Mouse (Mus musculus) CH12.LX (cell line): ENCODE data around the gene Acbd6. TPM values are rescaled to one million over a fixed set of nuclear protein-coding genes. Genes with fewer than 3 reads are reported as not detected.

Experiments used
- DNase-seq: peaks from one replicate; pipeline ENCODE4 v3.0.0-alpha.2; 2013; ENCODE audit errors: extremely low read depth
- H3K27ac ChIP-seq: 2 replicates; pipeline ENCODE4 v1.5.1; 2012; ENCODE audit warnings: low read depth, mild to moderate bottlenecking, control low read depth, moderate library complexity; ENCODE audit not compliant: insufficient read depth
- H3K27me3 ChIP-seq: replicated peaks from 2 replicates; pipeline ENCODE3; 2012; ENCODE audit warnings: inconsistent platforms
- H3K36me3 ChIP-seq, 2 experiments: replicated peaks in 1 of 2; 2 replicates each; pipeline versions ENCODE3 to v1.6.1; 2012; ENCODE audit warnings: inconsistent platforms in 1 of 2, low read length in 1 of 2, mild to moderate bottlenecking in 1 of 2, mixed read lengths in 1 of 2, moderate library complexity in 1 of 2; ENCODE audit not compliant: control insufficient read depth in 1 of 2, insufficient read depth in 1 of 2
- H3K4me1 ChIP-seq, 2 experiments: 2 replicates each; pipeline ENCODE4 v1.6.1; 2012; ENCODE audit warnings: inconsistent platforms in 1 of 2, moderate library complexity in 1 of 2; ENCODE audit not compliant: insufficient read depth in 2 of 2, control insufficient read depth in 1 of 2
- H3K4me2 ChIP-seq: 2 replicates; pipeline ENCODE4 v1.6.1; 2012; ENCODE audit warnings: low read depth, mild to moderate bottlenecking, control low read depth; ENCODE audit not compliant: poor library complexity, insufficient read depth, severe bottlenecking
- H3K4me3 ChIP-seq, 3 experiments: fragments of 150-350 bp in 1 of 3; sonication (generic) in 1 of 3; replicated peaks in 1 of 3; 2 replicates each; pipeline versions ENCODE3 to v1.5.1; 2011 to 2012; ENCODE audit warnings: low read depth in 2 of 3, low read length in 2 of 3, mild to moderate bottlenecking in 2 of 3, moderate library complexity in 2 of 3, control low read depth in 1 of 3, improper control_type of control experiment in 1 of 3, inconsistent platforms in 1 of 3, mixed read lengths in 1 of 3; ENCODE audit not compliant: poor library complexity in 1 of 3
- H3K79me2 ChIP-seq: replicated peaks from 2 replicates; pipeline ENCODE4 v1.6.1; 2012; ENCODE audit warnings: mild to moderate bottlenecking, moderate library complexity; ENCODE audit not compliant: control insufficient read depth, poor library complexity, insufficient read depth, severe bottlenecking; ENCODE audit errors: extremely low read depth
- H3K9ac ChIP-seq: 2 replicates; pipeline ENCODE4 v1.6.1; 2012; ENCODE audit warnings: low read depth, mild to moderate bottlenecking, control low read depth, moderate library complexity; ENCODE audit not compliant: insufficient read depth
- H3K9me3 ChIP-seq: replicated peaks from 2 replicates; pipeline ENCODE3; 2012; ENCODE audit warnings: low read length, inconsistent platforms, mixed read lengths
- BHLHE40 ChIP-seq: IDR thresholded peaks from 2 replicates; pipeline ENCODE4 v1.6.1; 2011; ENCODE audit warnings: mild to moderate bottlenecking, low read depth, low read length, improper control_type of control experiment
- CHD1 ChIP-seq: IDR thresholded peaks from 2 replicates; pipeline ENCODE4 v1.6.1; 2012; ENCODE audit warnings: low read depth, low read length, improper control_type of control experiment, inconsistent platforms
- CHD2 ChIP-seq: IDR thresholded peaks from 2 replicates; pipeline ENCODE4 v1.6.1; 2011; ENCODE audit warnings: low read length, improper control_type of control experiment
- CTCF ChIP-seq, 2 experiments: IDR thresholded peaks in 1 of 2; conservative IDR thresholded peaks in 1 of 2; 2 replicates each; pipeline ENCODE4 v1.5.1; 2011 to 2012; ENCODE audit warnings: low read depth in 2 of 2, low read length in 2 of 2, improper control_type of control experiment in 1 of 2, inconsistent platforms in 1 of 2, mild to moderate bottlenecking in 1 of 2, moderate library complexity in 1 of 2
- E2F4 ChIP-seq: IDR thresholded peaks from 2 replicates; pipeline ENCODE4 v1.6.1; 2011; ENCODE audit warnings: low read depth, low read length, improper control_type of control experiment; ENCODE audit not compliant: insufficient replicate concordance
- ETS1 ChIP-seq: conservative IDR thresholded peaks from 2 replicates; pipeline ENCODE4 v1.6.1; 2012; ENCODE audit warnings: low read depth, mild to moderate bottlenecking, inconsistent platforms, low read length, improper control_type of control experiment, moderate library complexity
- HCFC1 ChIP-seq: IDR thresholded peaks from 2 replicates; pipeline ENCODE4 v1.6.1; 2012; ENCODE audit warnings: low read depth, mild to moderate bottlenecking, inconsistent platforms, low read length, improper control_type of control experiment
- IRF4 ChIP-seq: IDR thresholded peaks from 2 replicates; pipeline ENCODE4 v1.6.1; 2014; ENCODE audit warnings: low read depth, mild to moderate bottlenecking, inconsistent platforms, low read length, improper control_type of control experiment
- KAT2A ChIP-seq: IDR thresholded peaks from 2 replicates; pipeline ENCODE4 v1.6.1; 2012; ENCODE audit warnings: low read length, improper control_type of control experiment, inconsistent platforms; ENCODE audit not compliant: insufficient replicate concordance
- MAFK ChIP-seq: IDR thresholded peaks from 2 replicates; pipeline ENCODE4 v1.6.1; 2011; ENCODE audit warnings: low read length, improper control_type of control experiment; ENCODE audit not compliant: insufficient replicate concordance
- MAX ChIP-seq: IDR thresholded peaks from 2 replicates; pipeline ENCODE4 v1.6.1; 2011; ENCODE audit warnings: low read length, improper control_type of control experiment
- MAZ ChIP-seq: IDR thresholded peaks from 2 replicates; pipeline ENCODE4 v1.6.1; 2012; ENCODE audit warnings: low read depth, mild to moderate bottlenecking, inconsistent platforms, low read length, improper control_type of control experiment, moderate library complexity
- MEF2A ChIP-seq: IDR thresholded peaks from 2 replicates; pipeline ENCODE4 v1.6.1; 2014; ENCODE audit warnings: low read depth, mild to moderate bottlenecking, inconsistent platforms, low read length, improper control_type of control experiment, borderline replicate concordance
- MXI1 ChIP-seq: IDR thresholded peaks from 2 replicates; pipeline ENCODE4 v1.6.1; 2011; ENCODE audit warnings: mild to moderate bottlenecking, low read depth, low read length, improper control_type of control experiment
- MYC ChIP-seq: IDR thresholded peaks from 2 replicates; pipeline ENCODE4 v1.6.1; 2011; ENCODE audit warnings: low read depth, mild to moderate bottlenecking, improper control_type of control experiment, low read length
- NRF1 ChIP-seq: IDR thresholded peaks from 2 replicates; pipeline ENCODE4 v1.6.1; 2014; ENCODE audit warnings: low read depth, mild to moderate bottlenecking, inconsistent platforms, low read length, improper control_type of control experiment, moderate library complexity
- POLR2A ChIP-seq: IDR thresholded peaks from 2 replicates; pipeline ENCODE4 v1.6.1; 2011; ENCODE audit warnings: low read depth, mild to moderate bottlenecking, improper control_type of control experiment, low read length
- RAD21 ChIP-seq: IDR thresholded peaks from 2 replicates; pipeline ENCODE4 v1.6.1; 2011; ENCODE audit warnings: low read depth, mild to moderate bottlenecking, low read length, improper control_type of control experiment, moderate library complexity
- RCOR1 ChIP-seq: conservative IDR thresholded peaks from 2 replicates; pipeline ENCODE4 v1.6.1; 2012; ENCODE audit warnings: low read depth, mild to moderate bottlenecking, inconsistent platforms, low read length, improper control_type of control experiment
- SIN3A ChIP-seq: IDR thresholded peaks from 2 replicates; pipeline ENCODE4 v1.6.1; 2012; ENCODE audit warnings: low read length, improper control_type of control experiment, inconsistent platforms
- SMC3 ChIP-seq: IDR thresholded peaks from 2 replicates; pipeline ENCODE4 v1.6.1; 2011; ENCODE audit warnings: low read depth, low read length, improper control_type of control experiment
- UBTF ChIP-seq: IDR thresholded peaks from 2 replicates; pipeline ENCODE4 v1.6.1; 2012; ENCODE audit warnings: low read depth, mild to moderate bottlenecking, inconsistent platforms, low read length, improper control_type of control experiment, moderate library complexity
- USF1 ChIP-seq: IDR thresholded peaks from 2 replicates; pipeline ENCODE4 v1.6.1; 2014; ENCODE audit warnings: low read depth, mild to moderate bottlenecking, inconsistent platforms, low read length, improper control_type of control experiment
- USF2 ChIP-seq: conservative IDR thresholded peaks from 2 replicates; pipeline ENCODE4 v1.6.1; 2011; ENCODE audit warnings: low read depth, low read length, improper control_type of control experiment
- ZC3H11A ChIP-seq: IDR thresholded peaks from 2 replicates; pipeline ENCODE4 v1.6.1; 2012; ENCODE audit warnings: low read depth, mild to moderate bottlenecking, inconsistent platforms, low read length, improper control_type of control experiment
- ZKSCAN1 ChIP-seq: IDR thresholded peaks from 2 replicates; pipeline ENCODE4 v1.6.1; 2012; ENCODE audit warnings: low read depth, inconsistent platforms, low read length, improper control_type of control experiment, borderline replicate concordance
- ZMIZ1 ChIP-seq: IDR thresholded peaks from 2 replicates; pipeline ENCODE4 v1.6.1; 2012; ENCODE audit warnings: low read depth, mild to moderate bottlenecking, inconsistent platforms, low read length, improper control_type of control experiment
- dilution Hi-C: fragments of 300-500 bp; cut with MboI; formaldehyde crosslinking; loops from 2 replicates; pipeline ENCODE4 v1.14.3; 2020; ENCODE audit warnings: low sequenced_read_pairs; ENCODE audit not compliant: extremely low pct_unique_long_range_greater_than_20kb, extremely low pct_ligation_motif_present
- in situ Hi-C: fragments of 300-500 bp; cut with MboI; formaldehyde crosslinking; loops from 3 replicates; pipeline ENCODE4 v1.14.3; 2019; ENCODE audit warnings: low sequenced_read_pairs, low pct_ligation_motif_present, low pct_unique_long_range_greater_than_20kb, mixed read lengths
- polyA plus RNA-seq: library from polyadenylated mRNA; unstranded; fragments of >175 nt; gene quantifications from 2 replicates; pipeline ENCODE4 v1.2.1, GENCODE M21; 2012; ENCODE audit warnings: low read depth; ENCODE audit not compliant: insufficient read length
- total RNA-seq, 2 experiments: library from RNA; depleted of rRNA; stranded (reverse); fragments of 300-350 nt in 1 of 2; fragments of >200 nt in 1 of 2; gene quantifications; 2 replicates each; pipeline ENCODE4 v1.2.3; 2012 to 2014

Gene Acbd6
- total and polyA plus RNA-seq, 3 experiments, result 51.9 to 97.8 (median 74.4) TPM

DNA sequence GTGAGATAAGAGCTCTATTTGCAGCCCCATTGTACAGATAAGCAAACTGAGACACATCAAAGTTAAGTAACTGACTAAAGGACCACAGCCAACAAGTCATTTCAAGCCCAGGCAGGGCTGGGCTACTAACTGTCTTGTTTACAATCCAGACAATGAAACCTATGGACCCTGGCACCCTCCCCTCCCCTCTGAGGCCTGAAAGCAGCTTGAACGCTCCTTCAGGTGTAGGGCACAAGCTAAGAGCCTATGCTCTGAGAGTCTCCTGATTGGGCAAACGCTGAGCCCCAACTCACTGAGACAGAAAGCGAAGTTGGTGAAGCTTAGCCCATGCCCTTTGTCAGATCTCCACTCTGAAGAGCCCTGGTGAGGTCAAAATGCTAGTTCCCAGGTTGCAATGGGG is 166.4 kb downstream of the Acbd6 start:
- TF ChIP-seq CTCF (conservative IDR thresholded peaks at IDR 0.05 in 1 of 2, IDR thresholded peaks at IDR 0.05 in 1 of 2; ENCODE audit: low read depth in 2 of 2, low read length in 2 of 2) (no peak), HCFC1 (no peak), POLR2A (no peak), MAX (no peak), E2F4 (no peak), ZKSCAN1 (no peak), ZMIZ1 (no peak), SMC3 (no peak), MAFK (no peak), RAD21 (no peak), USF2 (no peak), UBTF (no peak), SIN3A (no peak), USF1 (no peak), NRF1 (no peak), MAZ (no peak), KAT2A (no peak)
- peaks cover 29% of the 10 kb centered on the region for H3K27me3 ChIP-seq
- in situ Hi-C loops, result loop anchor here (25.0 kb wide), 1 partner anchor 137 kb away; no protein-coding TSS in a partner anchor

DNA sequence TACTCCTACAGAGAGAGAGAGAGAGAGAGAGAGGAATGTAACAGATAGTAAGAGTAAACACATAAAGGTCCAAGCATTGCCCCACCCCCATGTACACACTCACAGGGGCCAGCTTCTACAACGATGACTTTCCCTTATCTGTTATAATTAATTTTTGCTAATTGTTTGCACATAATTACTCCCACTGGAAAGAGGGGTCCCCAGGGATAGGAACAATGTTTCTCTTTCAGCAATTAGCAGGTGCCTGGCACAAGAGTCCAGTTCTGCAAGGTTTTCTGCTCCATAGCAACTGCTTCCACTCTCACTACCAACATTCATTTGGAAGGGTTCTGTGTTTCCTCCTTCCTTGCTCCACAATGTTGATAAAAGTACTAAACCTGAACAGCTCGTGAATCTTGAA is 168.0 kb downstream of the Acbd6 start:
- Histone ChIP-seq H3K9me3 (peaks cover 13% of the 10 kb centered on the region), H3K79me2 (no peaks in the 10 kb centered on the region), H3K4me1 (peaks cover 0 to 12% of the 10 kb centered on the region in 2 experiments; a peak in 3 of 4 replicates), H3K27ac (no peak overlapping the region), H3K36me3 (no peaks in the 10 kb centered on the region), H3K9ac (no peak overlapping the region), H3K4me3 (no peak overlapping the region), H3K4me2 (no peak overlapping the region), H3K27me3 (peaks cover 20% of the 10 kb centered on the region)
- dilution Hi-C loops, result no loop called here
- no peak for TF ChIP-seq ZMIZ1
- TF ChIP-seq ZC3H11A, result no peak
- TF ChIP-seq MXI1, result no peak
- TF ChIP-seq MYC, result no peak
- TF ChIP-seq NRF1, result no peak
- no peak for TF ChIP-seq USF1
- TF ChIP-seq KAT2A, result no peak
- no peak for TF ChIP-seq RCOR1
- TF ChIP-seq MEF2A, result no peak
- TF ChIP-seq CHD1, result no peak
- TF ChIP-seq IRF4, result no peak
- no peak for TF ChIP-seq CHD2
- no peak for TF ChIP-seq BHLHE40
- no peak for TF ChIP-seq ETS1
- no peak for DNase-seq
- in situ Hi-C loops, result no loop called here

More for the DNA sequence above, 166.4 kb downstream of the Acbd6 start:
- Histone ChIP-seq H3K9me3 (peaks cover 13% of the 10 kb centered on the region), H3K36me3 (no peaks in the 10 kb centered on the region), H3K27ac (no peak overlapping the region), H3K4me2 (no peak overlapping the region), H3K4me1 (peaks cover 4 to 15% of the 10 kb centered on the region in 2 experiments), H3K9ac (no peak overlapping the region), H3K4me3 (no peak overlapping the region), H3K79me2 (no peaks in the 10 kb centered on the region)
- DNase-seq, result no peak
- dilution Hi-C loops, result no loop called here
